8 mouse cellular contexts compared by ENCODE assay signal in genomic region chr7:30323795-30324194, GRCm38 (mm10). TPM values are rescaled to one million over a fixed set of nuclear protein-coding genes. Genes with fewer than 3 reads are reported as not detected.
DNase-seq lines count a peak whose midpoint lies in the region; ATAC-seq and TF ChIP-seq lines count a peak whose summit lies in the region.

Gene Sdhaf1, minus strand, starts transcription at chr7:30323895.

- H3K9me3 ChIP-seq in lung, postnatal 0 days (ENCODE audit: low read length): no peaks in the 10 kb centered on the region; the same call in 1 of the 2 replicates
- H3K9me3 ChIP-seq in embryonic facial prominence, embryonic 15.5 days (replicated peaks): 0 out of 2 replicates have a peak, but pooled peaks cover 4% of the 10 kb centered on the region
- H3K9me3 ChIP-seq in hindbrain, embryonic 13.5 days: peaks cover 3% of the 10 kb centered on the region; the same call in 1 of the 2 replicates
- no peaks in the 10 kb centered on the region for H3K9me3 ChIP-seq in midbrain, embryonic 15.5 days

- ATAC-seq in lung, postnatal 0 days: no peak
- ATAC-seq in embryonic facial prominence, embryonic 15.5 days (ENCODE audit: insufficient number of reproducible peaks, low FRiP score, low TSS enrichment, low read depth): no peak
- no peak for ATAC-seq in hindbrain, embryonic 13.5 days (ENCODE audit: low FRiP score)
- no peak for ATAC-seq in midbrain, embryonic 15.5 days (replicated peaks)

- no peaks in the 10 kb centered on the region for H3K4me1 ChIP-seq in lung, postnatal 0 days (ENCODE audit: insufficient read depth, low read depth, low read length)
- H3K4me1 ChIP-seq in embryonic facial prominence, embryonic 15.5 days: peaks cover 13% of the 10 kb centered on the region
- peaks cover 23% of the 10 kb centered on the region for H3K4me1 ChIP-seq in hindbrain, embryonic 13.5 days (replicated peaks)
- H3K4me1 ChIP-seq in midbrain, embryonic 15.5 days: peaks cover 19% of the 10 kb centered on the region

- H3K27me3 ChIP-seq in lung, postnatal 0 days (replicated peaks; ENCODE audit: insufficient read depth, low read length): no peaks in the 10 kb centered on the region
- H3K27me3 ChIP-seq in embryonic facial prominence, embryonic 15.5 days: no peaks in the 10 kb centered on the region
- peaks cover 22% of the 10 kb centered on the region for H3K27me3 ChIP-seq in hindbrain, embryonic 13.5 days
- 0 out of 2 replicates have a peak, but pooled peaks cover 6% of the 10 kb centered on the region for H3K27me3 ChIP-seq in midbrain, embryonic 15.5 days (replicated peaks)

- peak within 1 kb of the TSS; percentile 69; the same call in 1 of the 2 replicates for H3K27ac ChIP-seq in lung, postnatal 0 days (ENCODE audit: low read length)
- H3K27ac ChIP-seq in embryonic facial prominence, embryonic 15.5 days (replicated peaks): peak within 1 kb of the TSS; percentile 95
- H3K27ac ChIP-seq in hindbrain, embryonic 13.5 days: peak within 1 kb of the TSS; percentile 49; the same call in 1 of the 2 replicates
- peak within 1 kb of the TSS; percentile 89; the same call in 1 of the 2 replicates for H3K27ac ChIP-seq in midbrain, embryonic 15.5 days

- no peak for TF ChIP-seq EP300 in lung, postnatal 0 days (IDR thresholded peaks at IDR 0.05)

- no peak for TF ChIP-seq CTCF in lung, postnatal 0 days (IDR thresholded peaks at IDR 0.05)

- peak within 1 kb of the TSS; percentile 63 for H3K4me3 ChIP-seq in lung, postnatal 0 days (ENCODE audit: low read depth, low read length)
- peak within 1 kb of the TSS; percentile 89 for H3K4me3 ChIP-seq in embryonic facial prominence, embryonic 15.5 days (replicated peaks)
- peak within 1 kb of the TSS; percentile 78 for H3K4me3 ChIP-seq in hindbrain, embryonic 13.5 days
- peak within 1 kb of the TSS; percentile 99 for H3K4me3 ChIP-seq in midbrain, embryonic 15.5 days

- 71% methylated on average over 3 of the region's 3 CpGs for WGBS in lung, postnatal 0 days
- WGBS in embryonic facial prominence, embryonic 15.5 days: 66% methylated on average over 3 of the region's 3 CpGs
- WGBS in hindbrain, embryonic 13.5 days: 79% methylated on average over 3 of the region's 3 CpGs
- WGBS in midbrain, embryonic 15.5 days: 77% methylated on average over 3 of the region's 3 CpGs

- no peak for DNase-seq in lung, postnatal 0 days (ENCODE audit: low spot score)
- no peak for DNase-seq in lung, adult 18-20 months
- no peak for DNase-seq in right cerebral cortex, postnatal 25 days
- no peak for DNase-seq in right cerebral cortex, postnatal 4 days
- DNase-seq in lung, postnatal 36 days: no peak

- peak within 1 kb of the TSS; percentile 82 for H3K4me2 ChIP-seq in lung, postnatal 0 days (replicated peaks; ENCODE audit: low read depth, low read length)
- peak within 1 kb of the TSS; percentile 81 for H3K4me2 ChIP-seq in embryonic facial prominence, embryonic 15.5 days (replicated peaks)
- H3K4me2 ChIP-seq in hindbrain, embryonic 13.5 days: peak within 1 kb of the TSS; percentile 72
- peak within 1 kb of the TSS; percentile 76 for H3K4me2 ChIP-seq in midbrain, embryonic 15.5 days

- H3K36me3 ChIP-seq in lung, postnatal 0 days (ENCODE audit: insufficient read depth, low read length): no peaks in the 10 kb centered on the region
- H3K36me3 ChIP-seq in embryonic facial prominence, embryonic 15.5 days: no peaks in the 10 kb centered on the region
- H3K36me3 ChIP-seq in hindbrain, embryonic 13.5 days: no peaks in the 10 kb centered on the region
- no peaks in the 10 kb centered on the region for H3K36me3 ChIP-seq in midbrain, embryonic 15.5 days (replicated peaks)

- H3K9ac ChIP-seq in lung, postnatal 0 days (replicated peaks; ENCODE audit: low read depth): peak within 1 kb of the TSS; percentile 10; the same call in 1 of the 2 replicates
- H3K9ac ChIP-seq in embryonic facial prominence, embryonic 15.5 days: no peak within 1 kb of the TSS
- 0 out of 2 replicates have a peak within 1 kb of the TSS, but pooled peaks have one; percentile 92 for H3K9ac ChIP-seq in hindbrain, embryonic 13.5 days
- H3K9ac ChIP-seq in midbrain, embryonic 15.5 days: peak within 1 kb of the TSS; percentile 34; the same call in 1 of the 2 replicates

RNA-seq across cellular contexts. Expression of gene Sdhaf1, which starts in this region (rescaled TPM):
- polyA plus RNA-seq in lung, postnatal 0 days (2015; fragmentation: Nextera tagmentation; extraction: Ambion mirVana): 17.6 and 20.0 TPM in 2 replicates
- polyA plus RNA-seq in embryonic facial prominence, embryonic 15.5 days (2015; fragmentation: Nextera tagmentation; extraction: Ambion mirVana): 17.9 and 18.8 TPM in 2 replicates
- 21.4 and 21.6 TPM in 2 replicates for polyA plus RNA-seq in hindbrain, embryonic 13.5 days (2015; fragmentation: Nextera tagmentation; extraction: Ambion mirVana)
- polyA plus RNA-seq in midbrain, embryonic 15.5 days (2015; fragmentation: Nextera tagmentation; extraction: Ambion mirVana): 16.7 and 17.1 TPM in 2 replicates
